Mouse (Mus musculus) liver, adult 2 months (tissue): ENCODE results near the gene Clasrp.

Source experiments
- CTCF ChIP-seq: fragments of 200-500 bp; IDR thresholded peaks from 2 replicates; pipeline ENCODE4 v1.5.1; 2011; ENCODE audit warnings: low read depth, low read length, control low read depth
- POLR2A ChIP-seq: fragments of 200-500 bp; IDR thresholded peaks from 2 replicates; pipeline ENCODE4 v1.6.1; 2011; ENCODE audit warnings: low read length, control low read depth; ENCODE audit not compliant: insufficient read depth; ENCODE audit errors: extremely low read depth

GRCm38 (mm10) chr7:19561765-19562642 lies 42.3 kb downstream of the Clasrp start:
- TF ChIP-seq POLR2A, result 0 out of 2 replicates have a peak, but pooled peaks have one; percentile 29
- TF ChIP-seq CTCF, result no peak
